Mouse (Mus musculus) kidney, adult 2 months (tissue): ENCODE results near the gene Usp6nl.

ENCODE experiments used
- CTCF ChIP-seq: fragments of 200-500 bp; conservative IDR thresholded peaks from 2 replicates; pipeline ENCODE4 v1.5.1; 2011; ENCODE audit warnings: low read depth, mild to moderate bottlenecking, control low read depth, low read length, moderate library complexity, mixed read lengths; ENCODE audit not compliant: insufficient read depth, insufficient read length
- POLR2A ChIP-seq: fragments of 200-500 bp; IDR thresholded peaks from one replicate; pipeline ENCODE4 v1.6.1; 2011; ENCODE audit warnings: low read depth, low read length, control low read depth

DNA sequence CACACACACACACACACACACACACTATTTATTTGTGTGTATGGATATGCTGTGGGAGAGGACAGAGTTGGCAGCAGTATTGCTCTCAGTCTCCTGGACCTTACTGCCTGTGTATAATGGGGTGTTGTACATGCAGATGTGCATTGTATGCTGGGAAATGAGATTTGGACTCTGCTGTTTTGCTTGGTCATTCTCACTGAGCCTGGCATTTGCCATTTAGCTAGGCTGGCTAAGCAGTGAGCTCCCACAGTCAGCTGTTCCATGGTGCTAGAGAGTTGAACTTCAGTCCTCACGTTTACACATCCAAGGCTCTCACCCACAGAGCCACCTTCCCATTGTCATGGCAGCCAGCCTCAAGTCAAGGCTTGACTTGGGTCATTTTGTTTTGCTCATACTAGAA lies 90.2 kb downstream of the Usp6nl start:
- TF ChIP-seq CTCF (no peak), POLR2A (no peak)
